Mouse (Mus musculus) MEL (cell line): ENCODE measurements around the gene Chdh. TPM values are rescaled to one million over a fixed set of nuclear protein-coding genes. Genes with fewer than 3 reads are reported as not detected.

Experiments
- DNase-seq: peaks from one replicate; pipeline ENCODE4 v3.0.0; 2011; ENCODE audit warnings: low read depth, low spot score
- H3K27ac ChIP-seq: 2 replicates; pipeline ENCODE4 v1.5.1; 2012; ENCODE audit warnings: low read depth, mild to moderate bottlenecking, control low read depth, low read length, moderate library complexity; ENCODE audit not compliant: control insufficient read depth
- H3K27me3 ChIP-seq, 2 experiments: fragments of 150-350 bp in 1 of 2; sonication (generic) in 1 of 2; 2 replicates each; pipeline ENCODE4 v1.6.1; 2012; ENCODE audit warnings: low read length in 2 of 2, mild to moderate bottlenecking in 2 of 2, improper control_type of control experiment in 1 of 2, moderate library complexity in 1 of 2; ENCODE audit not compliant: insufficient read depth in 2 of 2, control insufficient read depth in 1 of 2
- H3K36me3 ChIP-seq, 2 experiments: 2 replicates each; pipeline ENCODE4 v1.6.1; 2012 to 2014; ENCODE audit warnings: low read length in 2 of 2, improper control_type of control experiment in 1 of 2, inconsistent platforms in 1 of 2, mild to moderate bottlenecking in 1 of 2; ENCODE audit not compliant: insufficient read depth in 2 of 2, control insufficient read depth in 1 of 2
- H3K4me1 ChIP-seq, 2 experiments: fragments of 150-350 bp in 1 of 2; sonication (generic) in 1 of 2; 2 replicates each; pipeline ENCODE4 v1.6.1; 2012; ENCODE audit warnings: low read length in 2 of 2, improper control_type of control experiment in 1 of 2, mild to moderate bottlenecking in 1 of 2; ENCODE audit not compliant: insufficient read depth in 2 of 2, control insufficient read depth in 1 of 2
- H3K4me3 ChIP-seq, 2 experiments: fragments of 150-350 bp in 1 of 2; sonication (generic) in 1 of 2; 2 replicates each; pipeline ENCODE4 v1.5.1; 2012; ENCODE audit warnings: low read depth in 2 of 2, low read length in 2 of 2, mild to moderate bottlenecking in 2 of 2, moderate library complexity in 2 of 2, control low read depth in 1 of 2, improper control_type of control experiment in 1 of 2; ENCODE audit not compliant: control insufficient read depth in 1 of 2, insufficient read depth in 1 of 2
- H3K79me2 ChIP-seq: 2 replicates; pipeline ENCODE4 v1.6.1; 2012; ENCODE audit warnings: mild to moderate bottlenecking, low read length, moderate library complexity; ENCODE audit not compliant: control insufficient read depth, poor library complexity, insufficient read depth
- H3K9ac ChIP-seq: 2 replicates; pipeline ENCODE4 v1.6.1; 2012; ENCODE audit warnings: low read depth, mild to moderate bottlenecking, control low read depth, low read length, moderate library complexity; ENCODE audit not compliant: control insufficient read depth, poor library complexity, severe bottlenecking
- H3K9me3 ChIP-seq: fragments of 150-350 bp; sonication (generic); replicated peaks from 2 replicates; pipeline ENCODE4 v1.6.1; 2012; ENCODE audit warnings: mild to moderate bottlenecking, low read length, improper control_type of control experiment, moderate library complexity; ENCODE audit not compliant: insufficient read depth
- CHD1 ChIP-seq: IDR thresholded peaks from 2 replicates; pipeline ENCODE4 v1.6.1; 2012; ENCODE audit warnings: low read depth, mild to moderate bottlenecking, inconsistent platforms, low read length, improper control_type of control experiment
- CHD2 ChIP-seq: IDR thresholded peaks from 2 replicates; pipeline ENCODE4 v1.6.1; 2011; ENCODE audit warnings: low read length, improper control_type of control experiment
- CTCF ChIP-seq, 3 experiments: IDR thresholded peaks in 2 of 3; conservative IDR thresholded peaks in 1 of 3; 2 replicates each; pipeline ENCODE4 v1.5.1; 2011 to 2012; ENCODE audit warnings: low read length in 3 of 3, low read depth in 2 of 3, mild to moderate bottlenecking in 2 of 3, improper control_type of control experiment in 1 of 3, inconsistent platforms in 1 of 3, mixed read lengths in 1 of 3, moderate library complexity in 1 of 3; ENCODE audit not compliant: control insufficient read depth in 1 of 3, insufficient read depth in 1 of 3, poor library complexity in 1 of 3, severe bottlenecking in 1 of 3
- E2F4 ChIP-seq: IDR thresholded peaks from 2 replicates; pipeline ENCODE4 v1.6.1; 2011; ENCODE audit warnings: low read depth, low read length, improper control_type of control experiment, borderline replicate concordance
- ELF1 ChIP-seq: IDR thresholded peaks from 2 replicates; pipeline ENCODE4 v1.6.1; 2014; ENCODE audit warnings: low read depth, mild to moderate bottlenecking, inconsistent platforms, low read length, improper control_type of control experiment, moderate library complexity
- GABPA ChIP-seq: IDR thresholded peaks from 2 replicates; pipeline ENCODE4 v1.6.1; 2012; ENCODE audit warnings: low read depth, mild to moderate bottlenecking, inconsistent platforms, low read length, improper control_type of control experiment, moderate library complexity
- HCFC1 ChIP-seq: IDR thresholded peaks from 2 replicates; pipeline ENCODE4 v1.6.1; 2012; ENCODE audit warnings: low read depth, mild to moderate bottlenecking, inconsistent platforms, low read length, improper control_type of control experiment, moderate library complexity
- JUND ChIP-seq: IDR thresholded peaks from 2 replicates; pipeline ENCODE4 v1.6.1; 2011; ENCODE audit warnings: low read depth, mild to moderate bottlenecking, improper control_type of control experiment, low read length
- KAT2A ChIP-seq: conservative IDR thresholded peaks from 2 replicates; pipeline ENCODE4 v1.6.1; 2012; ENCODE audit warnings: low read depth, low read length, improper control_type of control experiment, inconsistent platforms
- MAFK ChIP-seq: IDR thresholded peaks from 2 replicates; pipeline ENCODE4 v1.6.1; 2011; ENCODE audit warnings: low read depth, mild to moderate bottlenecking, low read length, improper control_type of control experiment, borderline replicate concordance
- MAX ChIP-seq: IDR thresholded peaks from 2 replicates; pipeline ENCODE4 v1.6.1; 2011; ENCODE audit warnings: low read length, improper control_type of control experiment
- MAZ ChIP-seq: IDR thresholded peaks from 2 replicates; pipeline ENCODE4 v1.6.1; 2012; ENCODE audit warnings: low read depth, mild to moderate bottlenecking, inconsistent platforms, low read length, improper control_type of control experiment
- MXI1 ChIP-seq: IDR thresholded peaks from 2 replicates; pipeline ENCODE4 v1.6.1; 2011; ENCODE audit warnings: mild to moderate bottlenecking, low read depth, low read length, improper control_type of control experiment
- MYC ChIP-seq: IDR thresholded peaks from 2 replicates; pipeline ENCODE4 v1.6.1; 2011; ENCODE audit warnings: low read depth, mild to moderate bottlenecking, low read length, improper control_type of control experiment, moderate library complexity
- NELFE ChIP-seq: IDR thresholded peaks from 2 replicates; pipeline ENCODE4 v1.6.1; 2011; ENCODE audit warnings: low read depth, low read length, improper control_type of control experiment
- NRF1 ChIP-seq: IDR thresholded peaks from 2 replicates; pipeline ENCODE4 v1.6.1; 2014; ENCODE audit warnings: low read depth, mild to moderate bottlenecking, inconsistent platforms, low read length, improper control_type of control experiment, moderate library complexity; ENCODE audit not compliant: poor library complexity, insufficient read depth, severe bottlenecking
- POLR2A ChIP-seq, 2 experiments: IDR thresholded peaks; 2 replicates each; pipeline ENCODE4 v1.6.1; 2011 to 2012; ENCODE audit warnings: low read length in 2 of 2, mild to moderate bottlenecking in 2 of 2, control low read depth in 1 of 2, improper control_type of control experiment in 1 of 2, low read depth in 1 of 2, moderate library complexity in 1 of 2; ENCODE audit not compliant: control insufficient read depth in 1 of 2, insufficient read depth in 1 of 2, poor library complexity in 1 of 2
- POLR2AphosphoS2 ChIP-seq: IDR thresholded peaks from 2 replicates; pipeline ENCODE4 v1.6.1; 2011; ENCODE audit warnings: low read length, improper control_type of control experiment
- RAD21 ChIP-seq: IDR thresholded peaks from 2 replicates; pipeline ENCODE4 v1.6.1; 2011; ENCODE audit warnings: mild to moderate bottlenecking, low read depth, low read length, improper control_type of control experiment
- RCOR1 ChIP-seq: IDR thresholded peaks from 2 replicates; pipeline ENCODE4 v1.6.1; 2012; ENCODE audit warnings: low read depth, mild to moderate bottlenecking, inconsistent platforms, low read length, improper control_type of control experiment
- SMC3 ChIP-seq: IDR thresholded peaks from 2 replicates; pipeline ENCODE4 v1.6.1; 2011; ENCODE audit warnings: low read depth, low read length, improper control_type of control experiment
- TAL1 ChIP-seq: IDR thresholded peaks from 2 replicates; pipeline ENCODE4 v1.6.1; 2012; ENCODE audit warnings: mild to moderate bottlenecking, inconsistent platforms, low read length, moderate library complexity, mixed read lengths
- TCF12 ChIP-seq: IDR thresholded peaks from 2 replicates; pipeline ENCODE4 v1.6.1; 2014; ENCODE audit warnings: low read depth, mild to moderate bottlenecking, inconsistent platforms, low read length, improper control_type of control experiment, moderate library complexity
- USF1 ChIP-seq: IDR thresholded peaks from 2 replicates; pipeline ENCODE4 v1.6.1; 2014; ENCODE audit warnings: low read depth, mild to moderate bottlenecking, inconsistent platforms, low read length, improper control_type of control experiment, moderate library complexity
- USF2 ChIP-seq, 2 experiments: IDR thresholded peaks; 2 replicates each; pipeline ENCODE4 v1.6.1; 2011 to 2012; ENCODE audit warnings: improper control_type of control experiment in 2 of 2, low read length in 2 of 2, borderline replicate concordance in 1 of 2, inconsistent platforms in 1 of 2, low read depth in 1 of 2, mild to moderate bottlenecking in 1 of 2; ENCODE audit not compliant: insufficient read depth in 1 of 2
- ZC3H11A ChIP-seq: IDR thresholded peaks from 2 replicates; pipeline ENCODE4 v1.6.1; 2012; ENCODE audit warnings: low read depth, mild to moderate bottlenecking, inconsistent platforms, low read length, improper control_type of control experiment
- ZKSCAN1 ChIP-seq: IDR thresholded peaks from 2 replicates; pipeline ENCODE4 v1.6.1; 2012; ENCODE audit warnings: low read depth, mild to moderate bottlenecking, inconsistent platforms, low read length, improper control_type of control experiment, moderate library complexity
- ZNF384 ChIP-seq: IDR thresholded peaks from 2 replicates; pipeline ENCODE4 v1.6.1; 2012; ENCODE audit warnings: low read depth, mild to moderate bottlenecking, inconsistent platforms, low read length, improper control_type of control experiment
- polyA plus RNA-seq, 2 experiments: library from polyadenylated mRNA; stranded (reverse) in 1 of 2; unstranded in 1 of 2; fragments of >175 nt in 1 of 2; fragments of >200 nt in 1 of 2; gene quantifications; 2 replicates each; pipeline versions ENCODE4 v1.2.1 to v1.2.4; 2012; ENCODE audit warnings: low replicate concordance in 2 of 2, low read depth in 1 of 2; ENCODE audit not compliant: insufficient read length in 2 of 2, insufficient read depth in 1 of 2, missing spikeins in 1 of 2
- total RNA-seq: library from RNA; depleted of rRNA; stranded (reverse); fragments of 300-350 nt; gene quantifications from 2 replicates; pipeline ENCODE4 v1.2.3, GENCODE M21; 2012

The Chdh gene
- total and polyA plus RNA-seq, 3 experiments = not detected

DNA sequence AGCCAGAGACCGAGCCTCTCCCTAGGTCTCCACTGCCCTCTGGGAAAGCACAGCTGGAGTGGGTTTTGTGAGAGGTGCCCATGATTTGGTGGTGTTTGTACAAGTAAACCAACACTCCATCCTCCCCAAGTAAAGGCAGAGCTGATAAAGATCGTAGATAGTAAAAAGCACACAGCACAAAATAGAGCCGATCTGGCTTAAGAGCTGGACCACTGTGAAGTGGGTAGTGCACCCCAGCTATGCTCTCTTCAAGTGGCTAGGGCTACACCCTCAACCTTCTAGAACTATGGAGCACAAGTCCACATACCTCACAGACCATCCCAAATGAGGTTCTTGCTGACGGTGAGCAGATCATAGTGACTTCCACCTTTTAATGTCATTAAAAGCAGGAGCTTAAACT, 30.6 kb downstream of the Chdh start:
- Histone ChIP-seq H3K4me1 (peaks cover 0 to 2% of the 10 kb centered on the region in 2 experiments; a peak in 1 of 4 replicates), H3K4me3 (no peak overlapping the region), H3K9me3 (no peaks in the 10 kb centered on the region), H3K9ac (no peak overlapping the region), H3K27me3 (no peaks in the 10 kb centered on the region), H3K27ac (no peak overlapping the region), H3K36me3 (no peaks in the 10 kb centered on the region), H3K79me2 (no peaks in the 10 kb centered on the region)
- no peak for DNase-seq
- TF ChIP-seq KAT2A = no peak
- TF ChIP-seq HCFC1 = no peak
- no peak for TF ChIP-seq POLR2A (IDR thresholded peaks at IDR 0.05; ENCODE audit: control insufficient read depth in 1 of 2, insufficient read depth in 1 of 2, low read depth in 1 of 2, low read length in 2 of 2, poor library complexity in 1 of 2)
- TF ChIP-seq MAX = no peak
- no peak for TF ChIP-seq JUND
- no peak for TF ChIP-seq MAFK
- TF ChIP-seq RCOR1 = no peak
- TF ChIP-seq MYC = no peak
- TF ChIP-seq GABPA = no peak
- no peak for TF ChIP-seq CTCF (IDR thresholded peaks at IDR 0.05 in 2 of 3, conservative IDR thresholded peaks at IDR 0.05 in 1 of 3; ENCODE audit: control insufficient read depth in 1 of 3, insufficient read depth in 1 of 3, low read depth in 2 of 3, low read length in 3 of 3, poor library complexity in 1 of 3, severe bottlenecking in 1 of 3)
- no peak for TF ChIP-seq NELFE
- TF ChIP-seq CHD1 = no peak
- TF ChIP-seq USF1 = no peak
- TF ChIP-seq MXI1 = no peak
- TF ChIP-seq USF2 (IDR thresholded peaks at IDR 0.05; ENCODE audit: borderline replicate concordance in 1 of 2, insufficient read depth in 1 of 2, low read depth in 1 of 2, low read length in 2 of 2) = no peak
- TF ChIP-seq ELF1 = no peak
- TF ChIP-seq NRF1 = no peak

- peaks cover 0 to 2% of the 10 kb centered on the region in 2 experiments; a peak in 1 of 4 replicates for H3K4me1 ChIP-seq
- no peaks in the 10 kb centered on the region for H3K79me2 ChIP-seq
- no peaks in the 10 kb centered on the region for H3K9me3 ChIP-seq
- no peaks in the 10 kb centered on the region for H3K27me3 ChIP-seq
- TF ChIP-seq ZNF384 (no peak), CHD2 (no peak), POLR2AphosphoS2 (no peak), RAD21 (no peak), TAL1 (no peak), ZC3H11A (no peak), NRF1 (no peak), TCF12 (no peak), MAZ (no peak), SMC3 (no peak), JUND (no peak), ZKSCAN1 (no peak), E2F4 (no peak), USF1 (no peak), MXI1 (no peak)
- no peak for DNase-seq
- no peaks in the 10 kb centered on the region for H3K36me3 ChIP-seq
- no peak overlapping the region for H3K9ac ChIP-seq
- no peak overlapping the region for H3K4me3 ChIP-seq
- H3K27ac ChIP-seq = no peak overlapping the region
Measured at GRCm38 (mm10) chr14:30041836-30042235, 33.0 kb downstream of the Chdh start.
